Mouse (Mus musculus): Measurements from ENCODE around the gene Smg9.

Gene Smg9

DNA sequence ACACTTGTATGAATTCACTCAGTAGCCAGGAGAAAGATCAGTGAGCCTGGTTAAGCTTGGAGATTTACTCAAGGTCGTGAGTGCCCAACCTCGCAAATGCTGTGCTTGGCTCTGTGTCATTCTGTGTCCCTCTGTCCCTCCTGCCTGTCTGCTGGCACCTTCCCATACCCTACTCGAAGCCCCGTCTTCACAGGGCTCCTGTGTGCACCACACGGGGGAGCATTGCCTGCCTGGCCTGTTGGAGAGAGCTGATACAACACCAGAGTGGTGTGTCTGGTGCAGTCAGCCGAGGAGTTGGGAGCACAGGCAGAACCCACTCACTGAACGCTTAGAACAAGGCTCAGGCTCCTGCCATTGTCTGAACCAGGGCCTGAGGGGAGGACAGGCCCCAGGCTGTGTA lies 22.2 kb downstream of the Smg9 start:
- no peak for TF ChIP-seq GATA4 (IDR thresholded peaks at IDR 0.05; ENCODE audit: insufficient replicate concordance, low read length)

DNA sequence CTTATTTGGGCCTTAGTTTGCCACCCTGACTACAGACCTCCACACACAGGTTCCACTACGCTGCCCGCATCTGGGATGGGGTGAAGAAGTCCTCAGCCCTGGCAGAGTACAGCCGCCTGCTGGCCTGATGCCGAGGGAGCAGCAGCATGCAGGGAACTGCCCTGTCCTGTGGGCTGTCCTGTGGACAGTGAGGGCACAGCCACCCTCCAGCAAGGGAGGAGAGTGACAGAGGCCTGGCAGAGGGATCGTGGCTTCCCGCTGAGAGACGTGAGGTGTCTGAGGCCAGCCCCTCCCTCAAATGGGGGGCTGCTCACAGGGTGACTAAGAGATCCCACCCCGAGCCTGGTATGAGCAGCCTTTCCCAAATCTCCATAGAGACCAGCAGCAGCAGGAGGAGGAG lies 22.8 kb downstream of the Smg9 start:
- TF ChIP-seq GATA4 (IDR thresholded peaks at IDR 0.05; ENCODE audit: insufficient replicate concordance, low read length), result no peak

DNA sequence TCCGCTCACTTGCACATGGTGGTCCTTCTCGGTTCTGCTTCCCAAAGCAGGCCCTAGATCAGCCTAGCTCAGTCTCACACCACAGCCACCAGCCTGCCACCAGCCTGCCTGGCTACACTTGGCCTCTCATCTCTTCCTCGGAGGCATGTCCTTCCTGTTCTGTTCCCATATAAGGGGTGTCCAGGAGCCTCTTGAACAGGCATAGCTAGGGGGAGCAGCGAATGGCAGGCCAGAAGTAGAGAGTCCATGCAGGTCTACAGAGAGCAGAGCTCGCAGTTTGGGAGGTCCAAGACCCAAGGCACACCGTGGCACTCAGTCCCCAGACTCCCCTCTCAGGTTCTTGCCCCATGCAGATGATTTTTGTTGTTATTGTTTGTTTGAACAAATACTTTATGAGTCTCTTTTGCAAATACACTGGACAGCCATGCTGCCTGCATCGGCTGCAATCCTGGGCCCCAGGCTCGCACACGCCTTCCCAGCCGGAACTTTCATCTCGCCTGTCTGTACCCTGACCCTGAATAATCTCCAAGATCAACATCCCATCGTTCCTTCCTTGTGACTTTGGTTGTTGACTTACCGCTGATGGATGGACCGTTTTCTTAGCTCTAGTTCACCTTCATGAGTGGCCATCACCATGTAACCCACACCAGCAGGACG lies 23.8 kb downstream of the Smg9 start:
- TF ChIP-seq GATA4 (IDR thresholded peaks at IDR 0.05; ENCODE audit: insufficient replicate concordance, low read length), result no peak

DNA sequence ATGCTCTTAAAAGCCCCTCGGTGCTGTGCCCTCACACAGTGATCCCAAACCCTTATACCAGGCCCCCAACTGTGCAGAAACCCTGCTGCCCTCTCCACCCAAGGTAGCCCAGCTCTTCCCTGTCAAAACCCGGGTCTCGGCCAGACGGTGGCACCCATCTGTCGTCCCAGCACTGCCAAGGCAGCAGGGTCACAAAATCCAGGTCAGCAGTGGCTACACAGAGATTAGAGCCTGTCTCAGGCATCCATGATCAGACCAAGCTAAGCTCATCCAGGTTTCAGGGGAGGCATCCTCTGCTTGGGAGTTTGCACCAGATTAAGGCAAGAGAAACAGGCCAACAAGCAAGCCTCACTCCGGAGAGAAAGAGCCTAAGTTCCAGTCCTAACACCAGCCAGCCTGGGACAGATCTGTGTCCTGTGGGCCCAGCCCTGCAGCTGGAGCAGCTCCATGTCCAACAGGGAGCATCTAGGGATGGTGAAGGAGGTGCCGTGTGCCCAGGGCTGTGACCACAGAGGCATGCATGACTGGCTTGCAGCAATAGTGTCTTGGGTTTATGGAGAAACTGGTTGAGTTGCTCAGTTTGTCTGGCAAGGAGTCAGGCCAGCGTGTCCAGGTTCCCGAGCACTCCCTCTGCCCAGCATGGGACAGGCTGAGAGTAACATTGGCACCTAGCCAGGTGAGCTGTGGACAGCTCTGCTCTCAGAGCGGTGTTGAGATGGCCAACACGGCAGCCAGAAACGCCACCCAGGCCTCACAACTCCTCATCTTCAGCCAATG lies 24.7 kb downstream of the Smg9 start:
- TF ChIP-seq GATA4 (IDR thresholded peaks at IDR 0.05; ENCODE audit: insufficient replicate concordance, low read length), result no peak

DNA sequence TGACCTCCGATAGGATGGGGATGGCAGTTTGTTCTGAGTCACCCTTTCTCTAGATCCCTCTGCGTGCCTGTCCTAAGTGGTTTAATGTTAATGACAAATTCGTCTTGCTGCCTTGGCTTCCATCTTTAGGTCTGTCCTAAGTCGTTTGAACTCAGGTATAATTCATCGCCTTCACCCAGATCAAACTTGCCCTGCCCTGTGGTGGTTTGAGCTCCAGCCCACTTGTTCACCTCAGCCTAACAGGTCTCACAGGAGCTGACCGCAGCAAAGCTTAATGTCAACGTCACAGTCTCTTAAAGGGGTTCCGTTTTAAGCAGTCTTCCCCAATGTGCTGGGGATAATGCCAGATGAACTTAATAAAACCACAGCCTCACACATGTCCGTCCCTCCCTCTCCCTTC lies 26.5 kb downstream of the Smg9 start:
- TF ChIP-seq GATA4 (IDR thresholded peaks at IDR 0.05; ENCODE audit: insufficient replicate concordance, low read length), result no peak

DNA sequence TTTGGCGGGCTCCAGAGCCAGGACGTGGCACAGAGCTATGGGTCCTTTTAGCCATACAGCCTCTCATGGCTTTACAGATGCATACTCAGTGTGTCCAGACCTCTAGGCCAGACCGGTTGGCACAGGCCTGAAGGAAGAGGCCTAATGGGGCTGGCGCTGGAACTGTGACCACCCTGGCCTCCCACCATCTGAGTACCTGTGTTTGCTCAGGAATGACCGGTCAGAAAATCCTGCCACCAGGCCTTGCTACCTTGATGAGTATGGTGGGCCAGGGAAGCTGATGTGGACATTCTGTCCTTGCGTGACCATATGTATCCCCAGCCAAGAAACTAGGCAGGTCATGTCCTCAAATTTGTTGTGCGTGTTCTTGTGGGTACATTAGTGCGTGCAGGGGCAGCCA lies 27.7 kb downstream of the Smg9 start:
- no peak for TF ChIP-seq GATA4 (IDR thresholded peaks at IDR 0.05; ENCODE audit: insufficient replicate concordance, low read length)

DNA sequence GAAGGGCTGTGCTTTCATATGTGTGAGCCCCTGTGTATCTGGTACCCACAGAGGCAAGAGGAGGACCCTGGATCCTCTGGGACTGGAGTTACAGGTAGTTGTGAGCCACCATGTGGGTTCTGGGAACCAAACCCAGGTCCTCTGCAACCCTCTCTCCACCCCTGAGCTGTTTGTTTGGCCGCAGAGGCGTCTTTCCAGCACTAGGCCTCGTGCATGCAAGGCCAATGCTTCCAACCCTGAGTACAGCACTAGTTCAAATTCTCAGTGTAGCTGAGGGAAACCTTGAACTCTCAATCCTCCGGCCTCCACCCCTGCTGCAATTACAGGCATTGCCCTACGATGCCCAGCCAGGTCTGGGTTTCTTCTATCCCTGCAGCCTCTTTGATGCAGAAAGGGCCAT lies 29.3 kb downstream of the Smg9 start:
- TF ChIP-seq GATA4 (IDR thresholded peaks at IDR 0.05; ENCODE audit: insufficient replicate concordance, low read length), result no peak

DNA sequence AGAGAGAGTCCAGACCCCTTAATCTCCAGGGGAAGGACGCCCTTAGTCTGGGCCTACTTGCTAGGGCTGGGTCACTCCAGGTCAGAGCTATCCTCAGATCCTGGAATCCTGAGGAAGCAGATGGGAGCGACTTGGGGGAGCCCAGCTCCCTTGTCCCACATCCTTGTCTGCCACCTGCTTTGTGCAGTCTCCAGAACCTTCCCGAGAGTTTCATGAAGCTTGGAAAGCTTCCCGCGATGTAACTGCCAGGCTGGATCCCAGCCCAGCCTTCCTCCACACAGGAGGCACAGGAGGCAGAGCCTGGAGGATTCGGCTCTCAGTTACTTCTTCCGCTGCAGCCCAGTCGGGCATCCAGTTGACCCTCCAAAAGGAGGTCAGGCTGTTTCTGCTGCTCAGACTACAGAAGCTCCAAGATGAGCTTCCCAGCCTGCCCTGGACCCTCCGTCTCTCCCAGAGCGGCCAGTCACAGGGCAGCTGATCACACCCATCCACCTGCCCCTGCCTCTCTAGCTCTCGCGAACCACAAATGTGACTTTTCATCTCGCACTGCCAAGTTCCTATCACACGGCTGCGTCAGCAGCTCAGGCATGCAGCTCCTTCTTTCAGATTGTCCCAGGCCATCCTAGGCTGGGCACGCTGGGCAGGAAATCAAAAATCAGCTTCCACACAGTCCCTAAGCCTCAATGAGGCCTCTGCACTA lies 30.1 kb downstream of the Smg9 start:
- no peak for TF ChIP-seq GATA4 (IDR thresholded peaks at IDR 0.05; ENCODE audit: insufficient replicate concordance, low read length)

DNA sequence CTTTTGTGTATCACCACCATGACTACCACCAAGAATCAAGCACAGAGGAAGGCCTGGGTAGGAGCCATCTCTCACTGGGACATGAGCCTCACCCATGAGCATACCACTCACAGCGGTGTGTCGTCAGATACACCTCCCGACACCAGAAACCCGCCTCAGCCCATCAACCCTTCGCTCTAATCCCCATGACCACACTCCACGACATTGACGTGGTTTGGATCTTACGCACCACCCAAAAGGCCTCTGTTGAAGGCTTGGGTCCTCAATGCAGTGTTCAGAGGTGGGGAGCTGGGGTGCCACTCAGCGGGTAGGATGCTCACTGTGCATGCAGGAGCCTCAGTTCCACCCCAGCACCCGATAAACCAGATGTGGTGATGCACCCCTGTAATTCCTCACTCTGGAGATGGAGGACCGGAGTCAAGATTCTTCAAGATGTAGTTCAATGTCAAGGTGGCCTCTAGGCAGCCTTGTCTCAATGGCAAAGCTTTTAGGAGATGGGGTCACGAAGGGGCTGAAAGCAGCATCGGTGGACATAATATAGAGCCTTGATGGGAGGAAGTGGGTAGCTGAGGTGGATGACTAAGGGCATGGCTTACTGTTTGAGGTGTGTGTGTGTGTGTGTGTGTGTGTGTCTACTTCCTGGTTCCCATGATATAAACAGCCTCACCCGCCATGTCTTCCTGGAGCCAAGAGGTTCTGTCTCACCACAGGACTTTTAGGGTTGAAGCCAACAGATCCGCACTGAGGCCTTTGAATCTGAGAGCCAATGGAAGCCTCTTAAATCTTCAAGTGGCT lies 31.3 kb downstream of the Smg9 start:
- no peak for TF ChIP-seq GATA4 (IDR thresholded peaks at IDR 0.05; ENCODE audit: insufficient replicate concordance, low read length)

DNA sequence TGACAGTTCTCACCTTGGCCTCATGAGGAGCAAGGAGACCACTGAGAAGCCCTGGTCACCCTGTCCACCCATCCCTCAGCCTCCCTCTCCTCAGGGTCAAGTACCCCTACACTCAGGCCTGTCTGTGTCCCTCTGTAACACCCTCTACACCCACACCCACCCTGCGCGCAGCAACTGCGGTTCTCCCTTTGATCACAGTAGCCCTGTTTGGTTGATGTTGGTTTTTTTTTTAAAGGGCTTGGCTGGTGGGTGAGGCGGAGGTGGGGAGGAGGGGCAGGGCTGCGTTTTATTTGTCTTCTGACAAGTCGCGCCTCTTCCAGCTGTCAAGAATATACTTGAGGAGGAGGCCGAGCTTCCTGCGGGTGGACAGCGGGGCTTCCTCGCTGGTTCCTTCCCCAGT lies 32.3 kb downstream of the Smg9 start:
- TF ChIP-seq GATA4 (IDR thresholded peaks at IDR 0.05; ENCODE audit: insufficient replicate concordance, low read length), result no peak

DNA sequence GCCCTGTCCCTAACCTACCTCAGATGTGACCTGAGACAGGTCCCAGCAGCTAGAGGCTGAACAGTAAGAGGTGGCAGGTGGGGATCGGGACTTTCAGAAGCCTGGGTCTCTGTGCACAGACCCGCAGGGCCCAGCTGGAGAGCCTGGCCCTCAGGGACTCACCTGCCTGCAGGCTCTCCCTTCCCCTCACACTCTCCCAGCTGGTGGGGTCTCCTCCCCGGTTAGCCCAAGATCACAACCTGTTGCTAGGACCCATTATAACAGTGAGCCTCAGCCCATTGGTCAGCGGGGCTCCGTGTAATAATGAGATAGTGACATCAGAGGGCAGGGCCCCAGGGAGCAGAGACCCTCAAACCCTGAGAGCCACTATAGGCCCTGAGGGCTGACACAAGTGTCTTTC lies 35.9 kb downstream of the Smg9 start:
- TF ChIP-seq GATA4 (IDR thresholded peaks at IDR 0.05; ENCODE audit: insufficient replicate concordance, low read length), result no peak

DNA sequence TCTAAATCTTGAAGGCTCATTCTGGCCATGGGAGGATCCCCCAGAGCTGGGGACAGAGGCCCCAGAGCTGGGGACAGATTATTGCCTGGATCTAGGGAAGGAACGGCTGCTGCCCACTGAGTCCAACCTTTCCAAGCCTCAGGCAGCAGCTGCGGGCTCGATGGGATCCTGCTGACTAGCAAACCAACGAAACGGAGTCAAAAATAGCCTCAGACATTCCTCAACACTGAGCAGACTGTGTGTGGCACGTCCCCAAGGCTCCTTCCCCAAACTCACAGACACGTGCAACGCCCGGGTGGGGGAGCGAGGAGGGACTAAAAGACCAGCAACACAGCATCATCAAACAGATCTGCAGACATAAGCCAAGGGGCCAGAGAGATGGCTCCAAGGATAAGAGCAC lies 38.6 kb downstream of the Smg9 start:
- TF ChIP-seq GATA4 (IDR thresholded peaks at IDR 0.05; ENCODE audit: insufficient replicate concordance, low read length), result no peak

DNA sequence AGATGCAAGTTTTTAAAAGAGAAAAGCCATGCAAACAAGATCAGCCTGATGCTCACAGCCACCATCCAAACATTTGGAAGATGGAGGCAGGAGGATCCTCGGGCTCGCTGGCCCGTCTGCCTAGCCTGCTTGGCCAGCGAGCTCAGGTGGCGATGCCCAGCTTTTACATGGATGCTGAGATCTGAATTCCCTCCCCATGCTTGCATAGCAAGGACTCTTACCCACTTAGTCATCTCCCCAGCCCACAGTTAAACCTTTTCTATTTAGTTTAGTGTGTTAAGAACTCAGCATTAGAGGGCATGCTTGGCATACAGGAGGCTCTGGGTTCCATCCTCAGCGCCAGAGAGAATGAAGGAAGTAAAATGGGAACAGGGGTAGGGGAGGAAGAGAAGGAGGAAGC lies 39.8 kb downstream of the Smg9 start:
- no peak for TF ChIP-seq GATA4 (IDR thresholded peaks at IDR 0.05; ENCODE audit: insufficient replicate concordance, low read length)

DNA sequence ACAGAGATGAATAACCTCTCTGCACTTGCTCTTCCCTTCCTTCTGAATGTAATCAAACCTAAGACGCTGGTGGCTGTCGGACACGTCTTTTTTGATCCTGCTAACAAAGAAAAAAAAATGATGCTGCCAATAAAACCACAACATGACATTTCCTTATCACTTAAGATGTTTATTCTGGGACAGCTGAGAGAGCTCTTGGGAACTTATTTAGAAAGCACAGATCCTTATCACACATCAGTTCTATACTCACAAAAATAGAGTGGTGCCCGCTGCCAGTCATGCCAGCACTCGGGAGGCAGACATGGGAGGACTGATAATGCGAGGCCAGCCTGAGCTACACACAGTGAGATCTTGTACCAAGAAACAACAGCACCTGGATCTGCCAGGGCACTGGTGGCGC lies 40.5 kb downstream of the Smg9 start:
- no peak for TF ChIP-seq GATA4 (IDR thresholded peaks at IDR 0.05; ENCODE audit: insufficient replicate concordance, low read length)

DNA sequence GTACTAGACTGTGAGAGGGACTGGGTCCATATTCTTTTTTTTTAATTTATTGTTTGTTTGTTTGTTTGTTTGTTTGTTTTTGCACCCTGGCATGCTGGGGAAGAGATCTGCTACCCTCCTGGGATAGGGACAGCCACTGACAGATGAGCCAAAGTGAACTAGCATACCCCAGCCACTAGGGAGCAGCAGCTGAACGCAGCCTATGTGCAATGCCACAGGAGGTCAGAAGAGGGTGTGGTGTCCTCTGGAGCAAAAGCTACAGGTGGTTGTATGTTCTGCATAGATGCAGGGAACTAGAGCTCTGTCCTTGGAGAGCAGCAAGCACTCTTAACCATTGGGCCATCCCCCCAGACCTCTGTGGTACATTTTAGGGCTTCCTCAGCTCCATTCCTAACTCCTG lies 42.4 kb downstream of the Smg9 start:
- TF ChIP-seq GATA4 (IDR thresholded peaks at IDR 0.05; ENCODE audit: insufficient replicate concordance, low read length), result no peak
